Mouse (Mus musculus) spleen, adult 18-20 months (tissue): ENCODE results near the gene Gtf2f2.
"Not testable (repeated sequence)": the region's sequence is repeated elsewhere in the genome, so short reads cannot be mapped to it uniquely, and the experiment has no call there.

ENCODE experiments used
- DNase-seq, 2 experiments: peaks; one replicate each; pipeline ENCODE4 v3.0.0; 2022; ENCODE audit warnings: mixed read lengths in 2 of 2

Gtf2f2 gene

GRCm38 (mm10) chr14:75911968-75912367 is 98.7 kb downstream of the Gtf2f2 start:
- DNase-seq, result no peak

- no peak for DNase-seq
Measured at GRCm38 (mm10) chr14:75906931-75907330, 103.7 kb downstream of the Gtf2f2 start.

- DNase-seq, result no peak
Measured at GRCm38 (mm10) chr14:75904972-75905371, 105.7 kb downstream of the Gtf2f2 start.

- DNase-seq, result no peak
Measured at GRCm38 (mm10) chr14:75903131-75903530, 107.5 kb downstream of the Gtf2f2 start.

GRCm38 (mm10) chr14:75902013-75902412 is 108.7 kb downstream of the Gtf2f2 start:
- no peak for DNase-seq

DNA sequence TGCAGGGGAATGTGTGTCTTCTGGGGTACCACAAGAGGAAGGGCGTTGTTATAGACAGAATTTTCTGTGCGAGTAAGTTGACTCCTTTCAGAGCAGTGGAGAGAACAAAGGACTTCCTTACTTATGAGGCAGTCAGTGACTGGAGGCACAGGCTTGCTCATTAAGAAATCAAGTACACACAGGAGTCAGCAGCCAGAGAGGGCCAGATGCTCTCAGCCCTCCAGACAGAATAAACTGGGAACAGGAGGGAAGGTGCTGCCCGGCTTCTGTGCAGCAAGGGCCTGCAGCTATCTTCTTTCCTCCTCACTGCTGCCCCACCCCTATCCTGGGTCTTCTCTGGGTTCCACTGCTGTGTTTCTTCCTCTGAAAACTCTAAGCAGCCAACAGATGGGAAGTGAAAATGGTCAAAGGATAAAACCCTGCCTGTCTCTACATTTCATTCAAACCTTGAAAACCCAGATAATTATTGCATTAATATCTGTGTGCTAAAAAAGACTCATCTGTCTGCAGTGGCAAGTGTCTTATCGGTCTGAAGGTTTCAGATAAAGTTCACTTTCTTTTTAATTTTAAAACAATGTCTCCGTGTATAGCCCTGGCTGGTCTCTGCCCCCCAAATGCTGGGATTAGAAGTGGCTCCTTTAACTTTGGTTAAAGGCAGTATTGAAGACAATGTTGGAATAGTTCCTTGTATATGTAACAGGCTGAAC is 109.7 kb downstream of the Gtf2f2 start:
- DNase-seq, result no peak

- peak; percentile 41 to 81 for DNase-seq
Measured at GRCm38 (mm10) chr14:75899566-75899965, 111.1 kb downstream of the Gtf2f2 start.

- no peak for DNase-seq
Measured at GRCm38 (mm10) chr14:75892118-75892517, 118.5 kb downstream of the Gtf2f2 start.

GRCm38 (mm10) chr14:75883873-75884272 is 126.8 kb downstream of the Gtf2f2 start:
- no peak for DNase-seq

DNA sequence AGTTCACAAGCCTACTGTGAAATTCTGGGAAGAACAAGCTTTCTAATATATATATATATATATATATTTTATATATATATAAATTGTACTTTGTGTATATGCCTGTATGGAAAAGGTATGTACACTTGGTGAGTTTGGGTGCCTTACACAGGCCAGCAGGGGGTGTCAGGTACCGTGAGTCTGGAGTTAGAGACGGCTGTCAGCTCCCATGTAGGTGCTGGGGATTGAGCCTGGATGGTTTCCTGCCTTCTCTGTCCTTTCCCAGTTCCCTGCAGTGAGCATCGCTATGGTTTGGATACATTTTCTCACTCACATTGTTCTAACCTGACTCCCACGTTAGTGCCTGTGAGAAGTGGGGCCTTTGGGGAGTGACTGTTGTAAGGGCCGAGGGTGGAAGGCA is 127.3 kb downstream of the Gtf2f2 start:
- DNase-seq, result no peak

GRCm38 (mm10) chr14:75881856-75882255 is 128.8 kb downstream of the Gtf2f2 start:
- no peak for DNase-seq

- DNase-seq, result no peak
Measured at GRCm38 (mm10) chr14:75878980-75879379, 131.7 kb downstream of the Gtf2f2 start.

- DNase-seq, result no peak
Measured at GRCm38 (mm10) chr14:75877297-75877696, 133.4 kb downstream of the Gtf2f2 start.

GRCm38 (mm10) chr14:75876320-75877043 is 134.2 kb downstream of the Gtf2f2 start:
- DNase-seq, result peak; percentile 16 to 71

DNA sequence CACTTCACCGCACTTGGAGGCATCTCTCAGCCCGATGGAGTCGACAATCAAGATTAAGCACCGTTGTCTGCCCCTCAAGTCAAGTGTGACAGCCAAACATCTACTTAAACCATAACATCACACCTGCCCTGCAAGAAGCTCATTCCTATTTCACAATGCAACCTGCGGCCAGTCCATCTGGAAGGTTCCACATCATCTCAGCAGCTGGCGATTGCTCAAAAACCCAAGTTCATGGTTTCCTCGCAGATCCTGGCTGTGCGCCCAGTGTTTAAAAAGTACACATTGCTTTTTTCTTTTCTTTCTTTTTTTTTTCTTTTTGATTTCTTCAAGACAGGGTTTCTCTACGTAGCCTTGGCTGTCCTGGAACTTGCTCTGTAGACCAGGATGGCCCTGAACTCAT is 137.1 kb downstream of the Gtf2f2 start:
- no peak for DNase-seq

- no peak for DNase-seq
Measured at GRCm38 (mm10) chr14:75871750-75872149, 138.9 kb downstream of the Gtf2f2 start.

- DNase-seq, result no peak
Measured at GRCm38 (mm10) chr14:75871111-75871510, 139.6 kb downstream of the Gtf2f2 start.

- DNase-seq, result no peak
Measured at GRCm38 (mm10) chr14:75870631-75871030, 140.0 kb downstream of the Gtf2f2 start.

GRCm38 (mm10) chr14:75869769-75870363 is 140.8 kb downstream of the Gtf2f2 start:
- DNase-seq, result no peak

DNA sequence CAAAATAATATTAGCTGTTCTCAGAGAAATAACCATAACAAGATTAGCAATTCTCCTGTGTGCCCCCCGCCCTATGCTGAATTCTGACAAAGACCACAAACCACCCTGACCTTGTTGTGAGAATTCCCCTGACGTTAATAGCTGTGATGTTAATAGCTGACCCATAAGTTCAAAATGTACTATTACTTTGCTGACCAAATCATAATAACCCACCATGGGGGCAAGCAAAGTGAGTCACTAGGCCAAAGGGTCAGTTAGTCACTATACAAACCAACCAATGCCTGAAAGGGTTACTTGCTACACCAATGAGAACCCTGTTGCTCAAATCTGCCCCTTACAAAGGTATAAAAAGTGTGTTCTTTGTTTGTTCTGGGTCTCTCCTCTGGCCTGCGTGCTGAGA is 142.6 kb downstream of the Gtf2f2 start:
- not testable (repeated sequence) for DNase-seq

DNA sequence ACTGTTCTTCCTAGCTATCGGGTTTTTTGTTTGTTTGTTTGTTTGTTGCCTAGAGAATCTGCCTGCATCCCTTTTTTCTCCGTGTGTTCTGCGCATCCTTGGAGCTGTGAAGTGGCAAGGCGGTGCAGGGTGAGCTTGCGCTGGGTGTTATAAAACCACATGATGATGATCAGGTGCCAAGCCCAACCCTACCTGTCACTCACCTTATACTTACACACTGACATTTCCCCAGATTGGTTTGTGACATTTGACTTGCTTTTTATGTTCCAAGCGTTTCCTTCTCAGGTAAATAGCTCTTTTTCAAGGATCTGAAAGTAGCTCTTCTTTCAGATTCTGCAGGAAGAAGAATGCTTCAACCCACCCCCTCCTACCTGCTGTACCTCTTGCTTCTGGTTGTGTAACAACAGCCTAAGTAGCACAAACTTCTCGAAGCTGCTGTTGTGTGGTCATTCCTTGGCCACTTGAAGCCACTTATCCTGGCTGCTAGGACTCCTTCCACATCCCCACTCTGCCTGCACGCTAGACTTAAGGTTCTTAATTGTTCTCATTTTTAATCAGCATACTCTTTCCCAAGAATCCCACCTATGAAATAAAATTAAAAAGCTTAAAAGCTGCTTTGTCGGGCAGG is 143.8 kb downstream of the Gtf2f2 start:
- no peak for DNase-seq

DNA sequence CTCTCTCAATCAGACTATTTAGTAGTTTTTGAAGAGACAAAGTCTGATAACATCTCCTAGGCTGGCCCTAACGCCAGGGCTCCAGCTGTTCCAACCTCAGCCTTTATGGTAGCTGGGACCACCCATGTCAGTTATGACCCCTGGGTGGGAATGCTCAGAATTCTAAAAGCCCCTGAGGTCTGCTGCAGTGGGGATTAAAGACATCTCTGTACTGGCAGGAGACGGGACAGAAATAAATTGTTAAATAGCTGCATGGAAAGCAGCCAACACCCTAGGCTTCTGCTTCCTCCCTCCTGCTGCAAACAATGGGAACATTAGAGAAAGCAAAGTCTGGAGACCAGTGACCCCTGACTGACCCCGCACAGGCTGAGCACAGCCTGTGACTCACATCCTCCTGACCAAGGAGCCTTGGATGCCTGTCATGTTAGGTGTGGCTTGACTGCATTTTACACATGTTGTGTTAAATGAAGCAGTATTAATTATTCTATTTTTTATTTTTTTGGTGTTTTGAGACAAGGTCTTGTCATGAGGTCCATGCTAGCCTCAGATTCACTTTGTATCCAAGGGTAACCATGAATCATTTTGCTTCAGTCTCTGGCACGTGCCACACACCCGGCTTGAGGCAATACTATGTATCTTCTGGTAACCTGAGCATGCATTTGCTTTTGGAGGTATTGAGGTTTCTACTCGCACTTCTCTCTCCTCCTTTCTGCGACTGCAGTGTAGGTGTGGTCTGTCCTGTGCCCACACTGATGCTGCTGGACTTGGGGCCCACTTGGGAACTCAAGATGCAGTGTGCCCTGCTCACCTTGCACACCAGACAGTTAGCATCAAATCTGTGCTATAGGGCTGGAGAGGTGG is 146.9 kb downstream of the Gtf2f2 start:
- DNase-seq, result no peak

- no peak for DNase-seq
Measured at GRCm38 (mm10) chr14:75862701-75863100, 148.0 kb downstream of the Gtf2f2 start.
